Mouse (Mus musculus): ENCODE data around the gene Tmem274. TPM values are rescaled to one million over a fixed set of nuclear protein-coding genes. Genes with fewer than 3 reads are reported as not detected.

Gene Tmem274
- total and polyA plus RNA-seq, 3 experiments: not detected

- H3K9me3 ChIP-seq (replicated peaks): no peaks in the 10 kb centered on the region
- H3K27me3 ChIP-seq (ENCODE audit: insufficient read depth, low read length): no peaks in the 10 kb centered on the region
- peaks cover 6% of the 10 kb centered on the region for H3K4me1 ChIP-seq (ENCODE audit: insufficient read depth, low read depth, low read length)
- DNase-seq (ENCODE audit: low spot score) (peak; percentile 2), ATAC-seq (ENCODE audit: extremely low read depth, insufficient number of reproducible peaks, low FRiP score, poor library complexity, severe bottlenecking) (no peak; the same call in 1 of the 2 replicates)
- H3K4me3 ChIP-seq (ENCODE audit: low read depth, low read length): peak overlapping the region; percentile 84
- H3K36me3 ChIP-seq (replicated peaks): peaks cover 43% of the 10 kb centered on the region
- TF ChIP-seq POLR2AphosphoS5 (IDR thresholded peaks at IDR 0.05; ENCODE audit: insufficient replicate concordance, low read depth, low read length) (no peak), CTCF (IDR thresholded peaks at IDR 0.05; ENCODE audit: low read depth, low read length) (no peak), GATA2 (IDR thresholded peaks at IDR 0.05; ENCODE audit: borderline replicate concordance, low read depth, low read length) (no peak), GATA1 (IDR thresholded peaks at IDR 0.05; ENCODE audit: borderline replicate concordance, low read length) (no peak), TAL1 (conservative IDR thresholded peaks at IDR 0.05; ENCODE audit: low read depth, low read length) (no peak)
Measured at GRCm38 (mm10) chr4:149485825-149486206, 8.6 kb downstream of the Tmem274 start.

DNA sequence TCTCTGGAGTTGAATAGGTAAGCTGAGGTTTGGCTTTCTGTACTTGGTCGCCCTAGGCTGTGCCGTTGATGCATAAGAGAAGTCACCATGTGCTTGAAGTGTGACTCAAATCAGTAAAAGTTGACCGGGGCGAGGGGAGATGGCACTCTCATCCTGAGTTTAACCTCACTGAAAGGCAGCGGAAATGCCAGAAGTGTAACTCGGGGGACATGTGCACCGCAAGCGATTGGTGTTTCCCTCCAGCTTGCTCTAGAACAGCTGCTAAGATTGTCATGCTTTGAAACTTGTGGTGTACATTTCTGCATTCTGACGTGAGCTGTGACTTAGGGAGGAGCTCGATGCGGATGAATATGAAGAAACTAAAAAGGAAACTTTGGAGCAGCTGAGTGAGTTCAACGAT, 10.6 kb downstream of the Tmem274 start:
- TF ChIP-seq CTCF (IDR thresholded peaks at IDR 0.05; ENCODE audit: low read depth, low read length): no peak
- no peak for TF ChIP-seq TAL1 (conservative IDR thresholded peaks at IDR 0.05; ENCODE audit: low read depth, low read length)
- no peak for TF ChIP-seq POLR2AphosphoS5 (IDR thresholded peaks at IDR 0.05; ENCODE audit: insufficient replicate concordance, low read depth, low read length)
- no peak for TF ChIP-seq GATA2 (IDR thresholded peaks at IDR 0.05; ENCODE audit: borderline replicate concordance, low read depth, low read length)
- TF ChIP-seq GATA1 (IDR thresholded peaks at IDR 0.05; ENCODE audit: borderline replicate concordance, low read length): no peak
- Histone ChIP-seq H3K9me3 (replicated peaks) (no peaks in the 10 kb centered on the region), H3K27me3 (ENCODE audit: insufficient read depth, low read length) (no peaks in the 10 kb centered on the region), H3K4me1 (ENCODE audit: insufficient read depth, low read depth, low read length) (peaks cover 6% of the 10 kb centered on the region), H3K36me3 (replicated peaks) (peaks cover 55% of the 10 kb centered on the region), H3K4me3 (ENCODE audit: low read depth, low read length) (no peak overlapping the region)
- DNase-seq (ENCODE audit: low spot score) (no peak), ATAC-seq (ENCODE audit: extremely low read depth, insufficient number of reproducible peaks, low FRiP score, poor library complexity, severe bottlenecking) (no peak)

DNA sequence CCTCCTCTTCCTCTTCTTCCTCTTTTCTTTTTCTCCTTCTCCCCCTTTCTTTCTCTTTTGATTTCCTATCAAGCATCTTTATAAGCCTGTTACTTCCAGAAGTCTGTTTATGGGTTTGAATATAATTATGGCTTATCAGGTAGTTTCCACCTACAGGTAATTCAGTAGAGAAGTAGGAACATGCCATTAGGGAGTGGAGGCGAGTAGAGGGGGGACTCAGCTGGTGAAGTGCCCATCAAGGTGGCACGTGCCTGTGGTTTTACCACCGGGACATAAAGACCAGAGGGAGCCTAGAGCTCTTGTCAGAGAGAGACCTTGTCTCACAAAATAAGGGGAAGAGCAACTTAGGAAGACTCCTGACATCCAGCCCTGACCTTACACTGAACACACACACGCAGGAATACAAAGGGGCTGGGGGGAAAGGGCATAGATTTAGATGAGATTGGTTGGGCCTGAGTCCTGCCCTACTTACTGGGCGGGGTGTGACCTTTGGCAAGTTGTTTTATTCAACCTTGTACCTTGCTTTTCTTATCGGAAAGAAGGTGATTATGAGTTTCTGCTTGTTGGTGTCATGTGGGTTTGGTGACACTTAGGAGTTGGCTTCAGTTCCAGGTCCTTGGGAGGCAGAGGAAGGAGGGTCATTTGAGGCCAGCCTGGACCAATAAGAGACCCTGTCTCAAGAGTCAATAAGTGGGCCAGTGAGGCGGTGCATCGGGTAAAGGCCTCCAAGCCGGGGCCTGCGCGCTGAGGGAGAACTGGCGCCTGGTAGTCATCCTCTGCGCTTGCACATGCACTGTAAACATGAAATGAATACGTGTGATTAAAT, 12.4 kb downstream of the Tmem274 start:
- TF ChIP-seq POLR2AphosphoS5 (IDR thresholded peaks at IDR 0.05; ENCODE audit: insufficient replicate concordance, low read depth, low read length) (no peak), CTCF (IDR thresholded peaks at IDR 0.05; ENCODE audit: low read depth, low read length) (no peak), TAL1 (conservative IDR thresholded peaks at IDR 0.05; ENCODE audit: low read depth, low read length) (no peak), GATA1 (IDR thresholded peaks at IDR 0.05; ENCODE audit: borderline replicate concordance, low read length) (no peak), GATA2 (IDR thresholded peaks at IDR 0.05; ENCODE audit: borderline replicate concordance, low read depth, low read length) (no peak)

GRCm38 (mm10) chr4:149491151-149491550, 14.0 kb downstream of the Tmem274 start:
- Histone ChIP-seq H3K4me1 (ENCODE audit: insufficient read depth, low read depth, low read length) (peaks cover 2% of the 10 kb centered on the region; the same call in 1 of the 2 replicates), H3K4me3 (ENCODE audit: low read depth, low read length) (no peak overlapping the region), H3K27me3 (ENCODE audit: insufficient read depth, low read length) (no peaks in the 10 kb centered on the region), H3K9me3 (replicated peaks) (no peaks in the 10 kb centered on the region), H3K36me3 (replicated peaks) (peaks cover 84% of the 10 kb centered on the region)
- DNase-seq (ENCODE audit: low spot score) (no peak), ATAC-seq (ENCODE audit: extremely low read depth, insufficient number of reproducible peaks, low FRiP score, poor library complexity, severe bottlenecking) (no peak)
- TF ChIP-seq CTCF (IDR thresholded peaks at IDR 0.05; ENCODE audit: low read depth, low read length) (no peak), TAL1 (conservative IDR thresholded peaks at IDR 0.05; ENCODE audit: low read depth, low read length) (no peak), GATA1 (IDR thresholded peaks at IDR 0.05; ENCODE audit: borderline replicate concordance, low read length) (no peak), POLR2AphosphoS5 (IDR thresholded peaks at IDR 0.05; ENCODE audit: insufficient replicate concordance, low read depth, low read length) (no peak), GATA2 (IDR thresholded peaks at IDR 0.05; ENCODE audit: borderline replicate concordance, low read depth, low read length) (no peak)

More for the DNA sequence above, 12.4 kb downstream of the Tmem274 start:
- H3K36me3 ChIP-seq (replicated peaks): peaks cover 72% of the 10 kb centered on the region
- DNase-seq (ENCODE audit: low spot score) (no peak), ATAC-seq (ENCODE audit: extremely low read depth, insufficient number of reproducible peaks, low FRiP score, poor library complexity, severe bottlenecking) (no peak)
- no peaks in the 10 kb centered on the region for H3K27me3 ChIP-seq (ENCODE audit: insufficient read depth, low read length)
- H3K9me3 ChIP-seq (replicated peaks): no peaks in the 10 kb centered on the region
- no peak overlapping the region for H3K4me3 ChIP-seq (ENCODE audit: low read depth, low read length)
- peaks cover 2% of the 10 kb centered on the region; the same call in 1 of the 2 replicates for H3K4me1 ChIP-seq (ENCODE audit: insufficient read depth, low read depth, low read length)

DNA sequence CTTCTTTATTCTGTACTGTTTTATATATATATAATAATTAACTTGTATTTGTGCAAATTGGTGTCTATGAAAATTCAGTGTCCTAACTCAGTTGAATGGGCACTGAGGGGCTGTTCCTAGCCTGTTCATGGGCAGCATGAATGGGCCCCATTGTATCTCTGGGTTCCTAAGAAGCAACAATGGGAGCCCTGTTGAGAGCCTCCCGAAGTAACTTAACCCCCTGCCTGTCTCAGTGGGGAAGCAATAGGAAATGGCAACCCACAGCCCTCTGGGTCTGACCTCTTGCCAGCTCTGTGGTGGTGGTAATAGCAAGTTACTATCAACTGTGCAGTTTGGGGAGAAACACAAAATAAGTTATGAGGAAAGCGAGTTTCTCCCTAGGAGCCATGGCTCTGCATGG, 19.4 kb downstream of the Tmem274 start:
- DNase-seq (ENCODE audit: low spot score): no peak
- ATAC-seq (ENCODE audit: extremely low read depth, insufficient number of reproducible peaks, low FRiP score, poor library complexity, severe bottlenecking): no peak
- Histone ChIP-seq H3K36me3 (replicated peaks) (peaks cover 85% of the 10 kb centered on the region), H3K9me3 (replicated peaks) (no peaks in the 10 kb centered on the region), H3K4me3 (ENCODE audit: low read depth, low read length) (no peak overlapping the region), H3K4me1 (ENCODE audit: insufficient read depth, low read depth, low read length) (no peaks in the 10 kb centered on the region), H3K27me3 (ENCODE audit: insufficient read depth, low read length) (no peaks in the 10 kb centered on the region)
- TF ChIP-seq POLR2AphosphoS5 (IDR thresholded peaks at IDR 0.05; ENCODE audit: insufficient replicate concordance, low read depth, low read length): no peak
- TF ChIP-seq GATA1 (IDR thresholded peaks at IDR 0.05; ENCODE audit: borderline replicate concordance, low read length): no peak
- TF ChIP-seq GATA2 (IDR thresholded peaks at IDR 0.05; ENCODE audit: borderline replicate concordance, low read depth, low read length): no peak
- TF ChIP-seq CTCF (IDR thresholded peaks at IDR 0.05; ENCODE audit: low read depth, low read length): no peak
- no peak for TF ChIP-seq TAL1 (conservative IDR thresholded peaks at IDR 0.05; ENCODE audit: low read depth, low read length)

DNA sequence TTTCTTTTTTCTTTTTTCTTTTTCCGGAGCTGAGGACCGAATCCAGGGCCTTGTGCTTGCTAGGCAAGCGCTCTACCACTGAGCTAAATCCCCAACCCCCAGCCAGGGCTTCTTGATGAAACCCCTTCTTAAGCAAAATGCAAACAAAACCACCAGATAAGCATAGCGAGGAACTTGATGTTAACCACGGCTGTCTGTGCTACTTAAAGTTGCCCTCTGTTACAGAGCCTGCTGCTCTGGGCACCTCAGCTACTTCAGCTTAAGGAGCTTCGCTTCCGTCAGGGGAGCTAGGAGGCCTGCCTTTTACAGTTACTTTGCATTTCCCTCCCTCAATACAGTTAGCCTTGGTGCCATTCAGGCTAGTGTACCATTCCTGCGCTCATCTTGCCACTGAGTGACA, 21.7 kb downstream of the Tmem274 start:
- no peak for DNase-seq (ENCODE audit: low spot score)
- Histone ChIP-seq H3K9me3 (replicated peaks) (no peaks in the 10 kb centered on the region), H3K36me3 (replicated peaks) (peaks cover 76% of the 10 kb centered on the region), H3K27me3 (ENCODE audit: insufficient read depth, low read length) (no peaks in the 10 kb centered on the region), H3K4me3 (ENCODE audit: low read depth, low read length) (no peak overlapping the region), H3K4me1 (ENCODE audit: insufficient read depth, low read depth, low read length) (no peaks in the 10 kb centered on the region)
- no peak for TF ChIP-seq GATA2 (IDR thresholded peaks at IDR 0.05; ENCODE audit: borderline replicate concordance, low read depth, low read length)
- TF ChIP-seq GATA1 (IDR thresholded peaks at IDR 0.05; ENCODE audit: borderline replicate concordance, low read length): no peak
- no peak for TF ChIP-seq CTCF (IDR thresholded peaks at IDR 0.05; ENCODE audit: low read depth, low read length)
- no peak for TF ChIP-seq POLR2AphosphoS5 (IDR thresholded peaks at IDR 0.05; ENCODE audit: insufficient replicate concordance, low read depth, low read length)
- TF ChIP-seq TAL1 (conservative IDR thresholded peaks at IDR 0.05; ENCODE audit: low read depth, low read length): no peak
- no peak for ATAC-seq (ENCODE audit: extremely low read depth, insufficient number of reproducible peaks, low FRiP score, poor library complexity, severe bottlenecking)
